8 mouse cellular contexts compared by ENCODE assay signal in the genomic region with DNA sequence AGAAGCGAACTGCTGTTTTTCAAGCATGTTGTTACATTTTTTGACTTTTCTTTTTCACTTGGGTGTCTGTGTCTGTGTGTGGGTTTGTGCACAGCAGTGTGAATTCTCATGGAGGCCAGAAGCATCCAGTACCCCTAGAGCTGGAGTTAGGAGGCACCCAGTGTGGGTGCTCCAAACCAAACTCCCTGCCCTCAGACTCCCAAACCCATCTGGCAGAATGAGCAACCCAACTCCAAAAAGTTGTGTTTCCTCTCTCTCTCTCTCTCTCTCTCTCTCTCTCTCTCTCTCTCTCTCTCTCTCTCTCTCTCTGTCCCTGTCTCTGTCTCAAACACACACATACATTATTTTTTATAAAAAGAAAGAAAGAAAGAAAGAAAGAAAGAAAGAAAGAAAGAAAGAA. TPM values are rescaled to one million over a fixed set of nuclear protein-coding genes. Genes with fewer than 3 reads are reported as not detected.
A peak's percentile ranks its signal among the peaks of the same experiment; 100 is the strongest.
DNase-seq lines count a peak whose midpoint lies in the region.
"Not testable (repeated sequence)": the region's sequence is repeated elsewhere in the genome, so short reads cannot be mapped to it uniquely, and the experiment has no call there.
"Had no signal": no experiment of that assay in that cellular context is flagged by ENCODE, and none has a peak within 500 bp of the region (broad histone marks: within the 10 kb centered on the region; RNA-seq: fewer than 3 reads in every experiment).

No protein-coding gene starts in this region.

- intact Hi-C loops in heart, postnatal 10 days (cut with DNase I): not testable (repeated sequence)

- peak; percentile 1 to 17 for DNase-seq in adrenal gland, adult 18-20 months (ENCODE audit: low spot score in 2 of 2)
- DNase-seq in frontal cortex, postnatal 36 days (ENCODE audit: low spot score in 2 of 2): peak; percentile 1 to 9
- DNase-seq in heart, postnatal 10 days: peak; percentile 0 to 6
- peak; percentile 1 for DNase-seq in kidney, postnatal 14 days
- peak; percentile 1 to 23 for DNase-seq in left cerebral cortex, adult 18-20 months (ENCODE audit: low spot score in 2 of 2)
- peak; percentile 1 for DNase-seq in ovary, postnatal 36 days (ENCODE audit: low spot score)
- DNase-seq in testis, postnatal 14 days (ENCODE audit: low spot score): peak; percentile 2

RNA-seq across cellular contexts. Expression of gene Gm3460, which starts 15.8 kb away (rescaled TPM):
- not detected for total RNA-seq in adrenal gland, adult 18-20 months (2021)
- not detected for total RNA-seq in heart, postnatal 10 days (2021)
- total RNA-seq in left cerebral cortex, adult 18-20 months (2021): not detected
- total RNA-seq: monocyte, adult 5-6 weeks had no signal

RNA-seq across cellular contexts. Expression of gene Gm3629, which starts 16.0 kb away (rescaled TPM):
- under 1 TPM in 1 of 2 experiments, not detected in 1; 0.35 TPM for total RNA-seq in adrenal gland, adult 18-20 months (2021)
- 1 to 10 TPM; 1.2 to 1.4 TPM for total RNA-seq in heart, postnatal 10 days (2021)
- under 1 TPM in 1 of 2 experiments, not detected in 1; 0.28 TPM for total RNA-seq in left cerebral cortex, adult 18-20 months (2021)
- total RNA-seq: monocyte, adult 5-6 weeks had no signal

Comparison
In these comparisons a context has a peak if more than half of its experiments do, and no peak if none do; other contexts are left out.
1. Peak in every context shown above with its lines: DNase-seq.